Comparison of ENCODE assay signal across 11 mouse cellular contexts in the genomic region with DNA sequence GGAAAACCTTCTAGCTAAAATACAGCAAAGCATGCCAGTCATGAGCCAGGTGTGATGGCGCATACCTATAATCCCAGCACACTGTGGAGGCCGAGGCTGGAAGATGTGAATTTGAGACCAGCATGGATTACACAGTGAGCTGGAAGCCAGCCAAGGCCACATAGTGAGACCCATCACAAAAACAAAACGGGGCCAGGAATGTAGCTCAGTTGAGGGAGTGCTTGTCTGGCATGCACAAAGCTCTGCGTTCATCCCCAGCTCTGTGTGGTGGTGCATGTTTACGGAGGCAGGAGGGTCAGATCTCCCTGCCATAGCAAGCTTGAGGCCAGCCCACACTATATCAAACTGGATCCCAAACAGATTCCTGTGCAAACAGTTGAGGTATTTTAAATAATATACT.
DNase-seq lines count a peak whose midpoint lies in the region; ATAC-seq lines count a peak whose summit lies in the region.
"Had no signal": no experiment of that assay in that cellular context is flagged by ENCODE, and none has a peak within 500 bp of the region (broad histone marks: within the 10 kb centered on the region; RNA-seq: fewer than 3 reads in every experiment).

No protein-coding gene starts in this region.

- ATAC-seq in hindbrain, embryonic 11.5 days (ENCODE audit: low FRiP score) = no peak
- ATAC-seq in hindbrain, embryonic 13.5 days (ENCODE audit: low FRiP score) = no peak
- no peak for ATAC-seq in midbrain, embryonic 14.5 days (ENCODE audit: low FRiP score, low TSS enrichment)
- no peak for ATAC-seq in midbrain, embryonic 11.5 days (ENCODE audit: low FRiP score)

- peak; percentile 26 for DNase-seq in hindbrain, embryonic 11.5 days (ENCODE audit: low spot score)
- peak; percentile 64 for DNase-seq in midbrain, embryonic 14.5 days
- no peak for DNase-seq in midbrain, embryonic 11.5 days (ENCODE audit: low spot score, missing footprints)
- DNase-seq in brain, adult 2 months (ENCODE audit: low read depth, low spot score) = peak; percentile 39
- DNase-seq in limb, embryonic 10.5 days (ENCODE audit: low spot score) = peak; percentile 15
- DNase-seq in heart, adult 11 months = no peak
- DNase-seq: gastrocnemius, postnatal 25 days; right cerebral cortex, adult 18-20 months had no signal

- H3K4me1 ChIP-seq in hindbrain, embryonic 11.5 days (replicated peaks; ENCODE audit: control insufficient read depth, insufficient read depth, low read length) = no peaks in the 10 kb centered on the region
- peaks cover 13% of the 10 kb centered on the region for H3K4me1 ChIP-seq in hindbrain, embryonic 13.5 days (replicated peaks)
- no peaks in the 10 kb centered on the region for H3K4me1 ChIP-seq in midbrain, embryonic 14.5 days (ENCODE audit: control insufficient read depth, insufficient read depth, low read length)
- peaks cover 5% of the 10 kb centered on the region for H3K4me1 ChIP-seq in midbrain, embryonic 11.5 days (ENCODE audit: control insufficient read depth, insufficient read depth, low read length)
- 0 out of 2 replicates have a peak, but pooled peaks cover 3% of the 10 kb centered on the region for H3K4me1 ChIP-seq in limb, embryonic 10.5 days
- H3K4me1 ChIP-seq: stomach, embryonic 15.5 days had no signal

- no peaks in the 10 kb centered on the region for H3K27me3 ChIP-seq in hindbrain, embryonic 11.5 days (ENCODE audit: control insufficient read depth, insufficient read depth, low read length)
- no peaks in the 10 kb centered on the region for H3K27me3 ChIP-seq in hindbrain, embryonic 13.5 days
- no peaks in the 10 kb centered on the region for H3K27me3 ChIP-seq in midbrain, embryonic 14.5 days (ENCODE audit: control insufficient read depth, insufficient read depth, low read length)
- H3K27me3 ChIP-seq in midbrain, embryonic 11.5 days (ENCODE audit: control insufficient read depth, insufficient read depth, low read length) = no peaks in the 10 kb centered on the region
- H3K27me3 ChIP-seq in limb, embryonic 10.5 days (ENCODE audit: low read depth, poor library complexity, severe bottlenecking) = no peaks in the 10 kb centered on the region
- H3K27me3 ChIP-seq: CH12.LX; stomach, embryonic 15.5 days had no signal

- H3K9me3 ChIP-seq in hindbrain, embryonic 11.5 days (ENCODE audit: control insufficient read depth, low read length) = no peaks in the 10 kb centered on the region
- no peaks in the 10 kb centered on the region for H3K9me3 ChIP-seq in hindbrain, embryonic 13.5 days
- no peaks in the 10 kb centered on the region for H3K9me3 ChIP-seq in midbrain, embryonic 14.5 days (ENCODE audit: control insufficient read depth, low read length)
- no peaks in the 10 kb centered on the region for H3K9me3 ChIP-seq in midbrain, embryonic 11.5 days (ENCODE audit: control insufficient read depth, low read length)
- no peaks in the 10 kb centered on the region for H3K9me3 ChIP-seq in limb, embryonic 10.5 days (replicated peaks)
- H3K9me3 ChIP-seq: stomach, embryonic 15.5 days had no signal

- no peaks in the 10 kb centered on the region for H3K36me3 ChIP-seq in hindbrain, embryonic 11.5 days (ENCODE audit: control insufficient read depth, insufficient read depth, low read length)
- no peaks in the 10 kb centered on the region for H3K36me3 ChIP-seq in hindbrain, embryonic 13.5 days
- H3K36me3 ChIP-seq in midbrain, embryonic 14.5 days (ENCODE audit: control insufficient read depth, insufficient read depth, low read length) = no peaks in the 10 kb centered on the region
- no peaks in the 10 kb centered on the region for H3K36me3 ChIP-seq in midbrain, embryonic 11.5 days (ENCODE audit: control insufficient read depth, insufficient read depth, low read length)
- no peaks in the 10 kb centered on the region for H3K36me3 ChIP-seq in limb, embryonic 10.5 days
- H3K36me3 ChIP-seq: stomach, embryonic 15.5 days had no signal

- H3K4me2 ChIP-seq in hindbrain, embryonic 11.5 days (replicated peaks; ENCODE audit: low read depth, low read length) = no peak overlapping the region
- no peak overlapping the region for H3K4me2 ChIP-seq in hindbrain, embryonic 13.5 days
- H3K4me2 ChIP-seq in midbrain, embryonic 14.5 days (ENCODE audit: low read length) = no peak overlapping the region
- no peak overlapping the region for H3K4me2 ChIP-seq in midbrain, embryonic 11.5 days
- H3K4me2 ChIP-seq: stomach, embryonic 15.5 days had no signal

- no peak overlapping the region for H3K9ac ChIP-seq in hindbrain, embryonic 11.5 days (ENCODE audit: low read depth, low read length)
- H3K9ac ChIP-seq in hindbrain, embryonic 13.5 days = no peak overlapping the region
- H3K9ac ChIP-seq in midbrain, embryonic 14.5 days (replicated peaks; ENCODE audit: low read length) = no peak overlapping the region
- H3K9ac ChIP-seq in midbrain, embryonic 11.5 days (ENCODE audit: low read length) = no peak overlapping the region
- H3K9ac ChIP-seq: stomach, embryonic 15.5 days had no signal

- H3K4me3 ChIP-seq in hindbrain, embryonic 11.5 days (ENCODE audit: low read depth, low read length) = no peak overlapping the region
- no peak overlapping the region for H3K4me3 ChIP-seq in hindbrain, embryonic 13.5 days
- no peak overlapping the region for H3K4me3 ChIP-seq in midbrain, embryonic 14.5 days (replicated peaks; ENCODE audit: low read depth, low read length)
- H3K4me3 ChIP-seq in midbrain, embryonic 11.5 days (ENCODE audit: low read depth, low read length) = no peak overlapping the region
- H3K4me3 ChIP-seq in limb, embryonic 10.5 days = no peak overlapping the region
- H3K4me3 ChIP-seq: stomach, embryonic 15.5 days had no signal

- WGBS in hindbrain, embryonic 11.5 days = 60% methylated on average over 5 of the region's 5 CpGs
- WGBS in hindbrain, embryonic 13.5 days = 43% methylated on average over 5 of the region's 5 CpGs
- 33% methylated on average over 5 of the region's 5 CpGs for whole genome bisulfite sequencing in midbrain, embryonic 14.5 days
- WGBS in midbrain, embryonic 11.5 days = 59% methylated on average over 5 of the region's 5 CpGs
- 72% methylated on average over 5 of the region's 5 CpGs for WGBS in limb, embryonic 10.5 days

- no peak overlapping the region for H3K27ac ChIP-seq in hindbrain, embryonic 11.5 days (ENCODE audit: low read depth, low read length)
- H3K27ac ChIP-seq in hindbrain, embryonic 13.5 days = no peak overlapping the region
- H3K27ac ChIP-seq in midbrain, embryonic 14.5 days (replicated peaks; ENCODE audit: low read depth, low read length) = no peak overlapping the region
- H3K27ac ChIP-seq in midbrain, embryonic 11.5 days (ENCODE audit: low read depth, low read length) = no peak overlapping the region
- no peak overlapping the region for H3K27ac ChIP-seq in limb, embryonic 10.5 days
- H3K27ac ChIP-seq: stomach, embryonic 15.5 days had no signal

Comparison
In these comparisons a context has a peak if more than half of its experiments do, and no peak if none do; other contexts are left out.
1. DNase-seq: peak in hindbrain, embryonic 11.5 days (single experiment), midbrain, embryonic 14.5 days (single experiment), brain, adult 2 months (single experiment) and limb, embryonic 10.5 days (single experiment); none in midbrain, embryonic 11.5 days (single experiment) and heart, adult 11 months (single experiment).